Mouse (Mus musculus) hindbrain, postnatal 0 days (tissue): ENCODE data around the gene Rrp9. TPM values are rescaled to one million over a fixed set of nuclear protein-coding genes. Genes with fewer than 3 reads are reported as not detected.
"Not testable (repeated sequence)": the region's sequence is repeated elsewhere in the genome, so short reads cannot be mapped to it uniquely, and the experiment has no call there.

Experiments
- ATAC-seq: fragments of 200-750 bp; cut with Nextera tagmentation; 2 replicates; pipeline ENCODE4 v1.8.0; 2017; ENCODE audit warnings: mild to moderate bottlenecking, moderate TSS enrichment, moderate library complexity
- DNase-seq: peaks from one replicate; pipeline ENCODE4 v3.0.0-alpha.2; 2015; ENCODE audit warnings: low spot score
- H3K27ac ChIP-seq: fragments of 300-500 bp; sonication (generic); 2 replicates; pipeline ENCODE4 v1.5.1; 2014; ENCODE audit warnings: mild to moderate bottlenecking
- H3K27me3 ChIP-seq: fragments of 300-500 bp; sonication (generic); 2 replicates; pipeline ENCODE4 v1.6.1; 2014; ENCODE audit warnings: low read length, mixed read lengths; ENCODE audit not compliant: insufficient read depth
- H3K36me3 ChIP-seq: fragments of 300-500 bp; sonication (generic); 2 replicates; pipeline ENCODE4 v1.6.1; 2014; ENCODE audit warnings: low read length, mixed read lengths; ENCODE audit not compliant: insufficient read depth
- H3K4me1 ChIP-seq: fragments of 300-500 bp; sonication (generic); 2 replicates; pipeline ENCODE4 v1.6.1; 2014; ENCODE audit warnings: antibody characterized with exemption, low read length, mixed read lengths; ENCODE audit not compliant: insufficient read depth
- H3K4me2 ChIP-seq: fragments of 300-500 bp; sonication (generic); 2 replicates; pipeline ENCODE4 v1.6.1; 2014; ENCODE audit warnings: low read depth, mild to moderate bottlenecking, low read length, moderate library complexity, mixed read lengths
- H3K4me3 ChIP-seq: fragments of 300-500 bp; sonication (generic); 2 replicates; pipeline ENCODE4 v1.5.1; 2014; ENCODE audit warnings: low read length
- H3K9ac ChIP-seq: fragments of 300-500 bp; sonication (generic); replicated peaks from 2 replicates; pipeline ENCODE4 v1.6.1; 2014; ENCODE audit warnings: mild to moderate bottlenecking, low read length, moderate library complexity, mixed read lengths
- H3K9me3 ChIP-seq: fragments of 300-500 bp; sonication (generic); 2 replicates; pipeline ENCODE4 v1.6.1; 2016; ENCODE audit warnings: low read length, mixed read lengths
- CTCF ChIP-seq: IDR thresholded peaks from 2 replicates; pipeline ENCODE4 v1.5.1; 2016; ENCODE audit warnings: antibody characterized with exemption, control low read depth, low read depth
- WGBS: fragments of 180-500 bp; shearing (Covaris S2); extraction: QIAGEN DNeasy Blood & Tissue Kit; methylation state at CpG from one replicate; pipeline ENCODE4 v1.1.7; 2014; 5-methylcytosine and 5-hydroxymethylcytosine counted together
- polyA plus RNA-seq: library from polyadenylated mRNA; unstranded; fragments of >200 nt; fragmentation: Nextera tagmentation; extraction: Ambion mirVana; gene quantifications from 2 replicates; pipeline ENCODE4 v1.2.1, GENCODE M21; 2015
- total RNA-seq: library from RNA; depleted of rRNA; stranded (reverse); fragments of >200 nt; gene quantifications from 2 replicates; pipeline ENCODE4 v1.2.3, GENCODE M21; 2014

The Rrp9 gene
- total and polyA plus RNA-seq, 2 experiments from 2014 or later: 38.3 to 46.2 TPM

GRCm38 (mm10) chr9:106483606-106484005 lies 7.8 kb downstream of the Rrp9 start:
- Histone ChIP-seq H3K4me2 (no peak overlapping the region), H3K9ac (no peak overlapping the region), H3K9me3 (no peaks in the 10 kb centered on the region), H3K4me3 (no peak overlapping the region), H3K36me3 (peaks cover 28% of the 10 kb centered on the region), H3K27ac (no peak overlapping the region), H3K27me3 (no peaks in the 10 kb centered on the region), H3K4me1 (no peaks in the 10 kb centered on the region)
- WGBS: 93% methylated on average over 17 of the region's 17 CpGs
- no peak for TF ChIP-seq CTCF
- DNase-seq (no peak), ATAC-seq (no peak)

DNA sequence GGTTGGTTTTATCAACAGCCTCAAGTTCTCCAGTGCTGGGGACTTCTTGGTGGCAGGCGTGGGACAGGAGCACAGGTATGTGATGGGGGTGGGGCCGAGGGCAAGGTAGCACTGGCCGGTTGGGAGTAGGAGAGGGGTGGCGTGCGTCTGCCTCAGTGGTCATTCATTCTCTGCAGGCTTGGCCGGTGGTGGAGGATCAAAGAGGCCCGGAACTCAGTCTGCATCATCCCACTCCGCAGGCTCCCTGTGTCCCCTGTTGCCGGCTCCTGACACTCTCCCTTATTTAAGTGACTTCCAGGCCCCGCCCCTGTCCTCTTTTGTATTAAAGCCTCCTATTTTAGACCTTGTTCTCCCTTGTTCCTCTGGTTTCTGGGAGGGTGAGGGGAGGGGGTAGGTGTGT lies 9.3 kb downstream of the Rrp9 start:
- no peak for ATAC-seq
- H3K4me1 ChIP-seq: no peaks in the 10 kb centered on the region
- peaks cover 28% of the 10 kb centered on the region for H3K36me3 ChIP-seq
- no peak overlapping the region for H3K27ac ChIP-seq
- no peak for DNase-seq
- WGBS: 83% methylated on average over 10 of the region's 10 CpGs
- no peak overlapping the region for H3K4me2 ChIP-seq
- H3K9me3 ChIP-seq: no peaks in the 10 kb centered on the region
- TF ChIP-seq CTCF: no peak
- no peak overlapping the region for H3K9ac ChIP-seq
- no peak overlapping the region for H3K4me3 ChIP-seq
- no peaks in the 10 kb centered on the region for H3K27me3 ChIP-seq

- H3K36me3 ChIP-seq: peaks cover 28% of the 10 kb centered on the region
- WGBS: 81% methylated on average over 6 of the region's 6 CpGs
- not testable (repeated sequence) for ATAC-seq, H3K9me3 ChIP-seq, H3K4me2 ChIP-seq, H3K27ac ChIP-seq, H3K9ac ChIP-seq, H3K27me3 ChIP-seq, DNase-seq, H3K4me1 ChIP-seq, H3K4me3 ChIP-seq
These were observed 11.8 kb downstream of the Rrp9 start for GRCm38 (mm10) chr9:106487602-106488001.

- Histone ChIP-seq H3K4me3 (no peak within 1 kb of the TSS), H3K36me3 (no peaks in the 10 kb centered on the region), H3K27me3 (no peaks in the 10 kb centered on the region), H3K9ac (no peak within 1 kb of the TSS), H3K27ac (no peak within 1 kb of the TSS), H3K4me1 (no peaks in the 10 kb centered on the region), H3K9me3 (no peaks in the 10 kb centered on the region), H3K4me2 (no peak within 1 kb of the TSS)
- no peak for DNase-seq
- WGBS: 93% methylated on average over 6 of the region's 6 CpGs
- no peak for TF ChIP-seq CTCF
- no peak for ATAC-seq
These were observed 23.9 kb downstream of the Rrp9 start, which contains the start of gene Iqcf1 for GRCm38 (mm10) chr9:106499667-106500066. Gene Iqcf1 (plus strand): TSS chr9:106499967.

DNA sequence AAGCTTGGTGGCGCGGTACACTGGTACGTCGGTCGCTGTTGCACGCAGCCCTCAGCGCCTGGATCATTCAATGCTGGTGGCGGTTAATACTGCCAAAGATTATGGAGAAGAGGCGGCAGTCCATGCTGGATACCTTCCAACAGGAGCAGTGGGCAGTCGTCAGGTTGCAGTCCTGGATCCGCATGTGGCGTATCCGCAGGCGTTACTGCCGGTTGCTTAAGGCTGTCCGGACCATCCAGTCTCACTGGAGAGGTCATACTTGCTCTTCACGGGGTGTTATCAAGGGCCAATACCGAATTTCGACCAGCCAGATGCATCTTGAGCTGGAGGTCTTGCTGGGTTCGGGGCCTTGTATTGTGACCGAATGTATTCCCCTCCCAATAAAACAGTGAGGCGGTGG lies 26.1 kb downstream of the Rrp9 start:
- ATAC-seq (no peak), DNase-seq (no peak)
- Histone ChIP-seq H3K27me3 (no peaks in the 10 kb centered on the region), H3K4me2 (no peak overlapping the region), H3K4me3 (no peak overlapping the region), H3K4me1 (no peaks in the 10 kb centered on the region), H3K9me3 (no peaks in the 10 kb centered on the region), H3K36me3 (no peaks in the 10 kb centered on the region), H3K27ac (no peak overlapping the region), H3K9ac (no peak overlapping the region)
- TF ChIP-seq CTCF: no peak
- WGBS: 84% methylated on average over 22 of the region's 22 CpGs

- no peak for TF ChIP-seq CTCF
- Histone ChIP-seq H3K4me1 (no peaks in the 10 kb centered on the region), H3K36me3 (no peaks in the 10 kb centered on the region), H3K4me3 (no peak overlapping the region), H3K27me3 (no peaks in the 10 kb centered on the region), H3K4me2 (no peak overlapping the region), H3K9me3 (no peaks in the 10 kb centered on the region), H3K9ac (no peak overlapping the region), H3K27ac (no peak overlapping the region)
- 82% methylated on average over 6 of the region's 6 CpGs for WGBS
- DNase-seq (no peak), ATAC-seq (no peak)
These were observed 28.5 kb downstream of the Rrp9 start for GRCm38 (mm10) chr9:106504246-106504645.

GRCm38 (mm10) chr9:106509356-106509755 lies 33.6 kb downstream of the Rrp9 start:
- Histone ChIP-seq H3K27ac (no peak overlapping the region), H3K27me3 (no peaks in the 10 kb centered on the region), H3K9me3 (no peaks in the 10 kb centered on the region), H3K4me3 (no peak overlapping the region), H3K9ac (no peak overlapping the region), H3K36me3 (no peaks in the 10 kb centered on the region), H3K4me2 (no peak overlapping the region), H3K4me1 (no peaks in the 10 kb centered on the region)
- 92% methylated on average over 10 of the region's 10 CpGs for WGBS
- ATAC-seq: no peak
- no peak for DNase-seq
- no peak for TF ChIP-seq CTCF
